In the genomic region with DNA sequence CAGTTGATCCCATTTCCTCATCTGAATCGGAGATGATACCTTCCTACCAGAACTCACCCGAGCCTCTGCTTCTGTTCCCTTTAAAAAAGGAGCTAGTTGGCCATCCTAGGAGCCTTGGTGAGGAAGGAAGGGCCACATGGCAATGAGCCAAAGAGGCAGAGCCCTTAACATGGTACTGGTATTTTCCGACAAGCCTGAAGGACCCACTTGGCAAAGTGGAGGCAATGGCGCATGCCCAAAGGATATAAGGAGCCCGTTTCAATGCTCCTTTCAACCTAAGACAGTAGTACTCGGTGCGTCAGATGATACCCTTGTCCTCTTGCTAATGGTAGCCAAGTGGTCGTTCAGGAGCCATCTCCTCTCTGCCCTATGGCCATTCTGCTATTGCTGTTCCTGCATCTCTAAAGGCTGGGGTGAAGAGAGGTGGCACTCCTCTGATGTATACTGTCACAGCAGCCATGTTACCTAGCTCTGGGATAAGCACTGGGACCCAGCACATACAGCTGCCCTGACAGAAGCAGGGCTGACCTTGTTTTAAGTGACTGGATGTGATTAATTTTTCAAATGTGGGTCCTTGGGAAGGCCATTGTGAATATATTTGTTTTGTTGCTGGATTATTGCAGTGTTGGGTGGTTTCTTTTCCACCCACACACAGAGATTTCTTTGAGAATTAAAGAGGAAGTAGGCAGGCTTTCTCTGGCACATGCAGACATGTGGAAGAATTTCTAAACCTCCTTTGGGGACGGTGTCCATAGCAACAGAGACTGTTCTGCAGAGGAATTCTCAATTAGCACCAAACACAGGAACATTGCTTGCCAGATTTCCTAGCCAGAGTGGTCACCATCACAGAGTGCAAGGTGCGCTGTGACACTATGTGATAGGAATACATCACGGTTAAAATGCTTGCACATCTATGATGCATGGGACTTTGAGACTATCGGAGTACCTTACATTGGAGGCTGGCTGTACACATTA, we compare ENCODE assay signal across 10 mouse cellular contexts.
DNase-seq lines count a peak whose midpoint lies in the region; ATAC-seq and TF ChIP-seq lines count a peak whose summit lies in the region.
"Had no signal": no experiment of that assay in that cellular context is flagged by ENCODE, and none has a peak within 500 bp of the region (broad histone marks: within the 10 kb centered on the region; RNA-seq: fewer than 3 reads in every experiment).

No protein-coding gene starts in this region.

- H3K4me3 ChIP-seq in embryonic facial prominence, embryonic 10.5 days = no peak overlapping the region
- no peak overlapping the region for H3K4me3 ChIP-seq in neural tube, embryonic 13.5 days
- no peak overlapping the region for H3K4me3 ChIP-seq in liver, postnatal 0 days (ENCODE audit: low read depth, low read length)
- H3K4me3 ChIP-seq: erythroblast, embryonic 14.5 days had no signal

- H3K4me2 ChIP-seq in neural tube, embryonic 13.5 days = peak overlapping the region; percentile 20; the same call in 1 of the 2 replicates
- no peak overlapping the region for H3K4me2 ChIP-seq in liver, postnatal 0 days (ENCODE audit: low read depth, low read length)

- H3K9me3 ChIP-seq in embryonic facial prominence, embryonic 10.5 days = no peaks in the 10 kb centered on the region
- no peaks in the 10 kb centered on the region for H3K9me3 ChIP-seq in neural tube, embryonic 13.5 days
- H3K9me3 ChIP-seq in liver, postnatal 0 days (ENCODE audit: low read length) = no peaks in the 10 kb centered on the region

- peak; percentile 80 for DNase-seq in Muller cell, postnatal 12 days (ENCODE audit: inconsistent ontology term)
- no peak for DNase-seq in embryonic facial prominence, embryonic 10.5 days (ENCODE audit: low spot score)
- peak; percentile 16 to 42 for DNase-seq in heart, postnatal 14 days
- peak; percentile 78 to 95 for DNase-seq in left cerebral cortex, postnatal 25 days (ENCODE audit: low spot score in 2 of 2)
- DNase-seq in thymus, postnatal 36 days = no peak
- DNase-seq in liver, postnatal 0 days = no peak
- DNase-seq in adrenal gland, adult 8-10 months = no peak

- ATAC-seq in neural tube, embryonic 13.5 days (ENCODE audit: low read depth) = peak; percentile 65
- no peak for ATAC-seq in liver, postnatal 0 days

- peaks cover 6% of the 10 kb centered on the region; the same call in 1 of the 2 replicates for H3K27me3 ChIP-seq in embryonic facial prominence, embryonic 10.5 days (replicated peaks; ENCODE audit: low read depth, poor library complexity, severe bottlenecking)
- H3K27me3 ChIP-seq in neural tube, embryonic 13.5 days = no peaks in the 10 kb centered on the region
- H3K27me3 ChIP-seq in liver, postnatal 0 days (ENCODE audit: insufficient read depth, low read length) = no peaks in the 10 kb centered on the region

- WGBS in embryonic facial prominence, embryonic 10.5 days = 83% methylated on average over 12 of the region's 12 CpGs
- 51% methylated on average over 12 of the region's 12 CpGs for WGBS in neural tube, embryonic 13.5 days
- WGBS in liver, postnatal 0 days (ENCODE audit: insufficient replicate concordance) = 73% methylated on average over 12 of the region's 12 CpGs

- TF ChIP-seq CTCF in liver, postnatal 0 days (IDR thresholded peaks at IDR 0.05; ENCODE audit: low read depth) = no peak

- TF ChIP-seq EP300 in liver, postnatal 0 days (IDR thresholded peaks at IDR 0.05; ENCODE audit: low read depth) = no peak

- peak overlapping the region; percentile 36; the same call in 1 of the 2 replicates for H3K9ac ChIP-seq in neural tube, embryonic 13.5 days
- no peak overlapping the region for H3K9ac ChIP-seq in liver, postnatal 0 days (replicated peaks)

- no peaks in the 10 kb centered on the region for H3K36me3 ChIP-seq in embryonic facial prominence, embryonic 10.5 days (replicated peaks)
- no peaks in the 10 kb centered on the region for H3K36me3 ChIP-seq in neural tube, embryonic 13.5 days
- H3K36me3 ChIP-seq in liver, postnatal 0 days (replicated peaks; ENCODE audit: insufficient read depth, low read length) = no peaks in the 10 kb centered on the region
- H3K36me3 ChIP-seq: G1E had no signal

- H3K27ac ChIP-seq in embryonic facial prominence, embryonic 10.5 days (replicated peaks) = peak overlapping the region; percentile 7; the same call in 1 of the 2 replicates
- peak overlapping the region; percentile 93 for H3K27ac ChIP-seq in neural tube, embryonic 13.5 days (replicated peaks)
- H3K27ac ChIP-seq in liver, postnatal 0 days (ENCODE audit: low read depth) = no peak overlapping the region

- intact Hi-C loops in heart, postnatal 14 days (cut with DNase I) = loop anchor here (10.0 kb wide), 1 partner anchor 317 kb away; no protein-coding TSS in a partner anchor
- intact Hi-C loops in left cerebral cortex, postnatal 25 days (cut with DNase I) = loop anchor here (1.0 to 5.0 kb wide), 3 partner anchors 59 to 124 kb away; no protein-coding TSS in a partner anchor

- H3K4me1 ChIP-seq in embryonic facial prominence, embryonic 10.5 days = peaks cover 33% of the 10 kb centered on the region
- peaks cover 88% of the 10 kb centered on the region for H3K4me1 ChIP-seq in neural tube, embryonic 13.5 days (replicated peaks)
- no peaks in the 10 kb centered on the region for H3K4me1 ChIP-seq in liver, postnatal 0 days (ENCODE audit: insufficient read depth)

Comparison
In these comparisons a context has a peak if more than half of its experiments do, and no peak if none do; other contexts are left out.
1. DNase-seq: peak in Muller cell, postnatal 12 days (single experiment), heart, postnatal 14 days (2 of 2) and left cerebral cortex, postnatal 25 days (2 of 2); none in embryonic facial prominence, embryonic 10.5 days (single experiment), thymus, postnatal 36 days (0 of 2), liver, postnatal 0 days (single experiment) and adrenal gland, adult 8-10 months (single experiment).